Mouse (Mus musculus) forebrain, embryonic 14.5 days (tissue): ENCODE measurements at regions not wholly inside any gene's neighbourhood (a gene's known extent, or its start where the extent isn't known, plus 50 kb on each side); places are given as distances from the start of the nearest gene placed in this dataset.
A peak's percentile ranks its signal among the peaks of the same experiment; 100 is the strongest.

Source experiments
- ATAC-seq: fragments of 200-750 bp; cut with Nextera tagmentation; 2 replicates; pipeline ENCODE4 v1.8.0; 2017; ENCODE audit warnings: mild to moderate bottlenecking, moderate library complexity
- DNase-seq: peaks from one replicate; pipeline ENCODE4 v3.0.0-alpha.2; 2015; ENCODE audit warnings: low spot score
- H3K27ac ChIP-seq: fragments of 300-500 bp; sonication (generic); 2 replicates; pipeline ENCODE4 v1.5.1; 2014; ENCODE audit warnings: low read depth, mild to moderate bottlenecking, control low read depth, low read length, moderate library complexity
- H3K27me3 ChIP-seq: fragments of 300-500 bp; sonication (generic); replicated peaks from 2 replicates; pipeline ENCODE4 v1.6.1; 2014; ENCODE audit warnings: low read length, control low read depth, mixed read lengths; ENCODE audit not compliant: control insufficient read depth, insufficient read depth
- H3K36me3 ChIP-seq: fragments of 300-500 bp; sonication (generic); 2 replicates; pipeline ENCODE4 v1.6.1; 2014; ENCODE audit warnings: low read length, control low read depth; ENCODE audit not compliant: control insufficient read depth, insufficient read depth
- H3K4me1 ChIP-seq: fragments of 300-500 bp; sonication (generic); 2 replicates; pipeline ENCODE4 v1.6.1; 2014; ENCODE audit warnings: antibody characterized with exemption, low read length, control low read depth; ENCODE audit not compliant: control insufficient read depth, insufficient read depth
- H3K4me2 ChIP-seq: fragments of 300-500 bp; sonication (generic); 2 replicates; pipeline ENCODE4 v1.6.1; 2014; ENCODE audit warnings: mild to moderate bottlenecking, control low read depth, low read length
- H3K4me3 ChIP-seq: fragments of 300-500 bp; sonication (generic); 2 replicates; pipeline ENCODE4 v1.5.1; 2014; ENCODE audit warnings: low read depth, low read length, control low read depth
- H3K9ac ChIP-seq: fragments of 300-500 bp; sonication (generic); 2 replicates; pipeline ENCODE4 v1.6.1; 2014; ENCODE audit warnings: mild to moderate bottlenecking, low read length, control low read depth, moderate library complexity
- H3K9me3 ChIP-seq: fragments of 300-500 bp; sonication (generic); replicated peaks from 2 replicates; pipeline ENCODE4 v1.6.1; 2016; ENCODE audit warnings: low read length, control low read depth, mixed read lengths; ENCODE audit not compliant: control insufficient read depth
- WGBS: fragments of 180-500 bp; shearing (Covaris S2); extraction: QIAGEN DNeasy Blood & Tissue Kit; methylation state at CpG from one replicate; pipeline ENCODE4 v1.1.7; 2014; 5-methylcytosine and 5-hydroxymethylcytosine counted together

DNA sequence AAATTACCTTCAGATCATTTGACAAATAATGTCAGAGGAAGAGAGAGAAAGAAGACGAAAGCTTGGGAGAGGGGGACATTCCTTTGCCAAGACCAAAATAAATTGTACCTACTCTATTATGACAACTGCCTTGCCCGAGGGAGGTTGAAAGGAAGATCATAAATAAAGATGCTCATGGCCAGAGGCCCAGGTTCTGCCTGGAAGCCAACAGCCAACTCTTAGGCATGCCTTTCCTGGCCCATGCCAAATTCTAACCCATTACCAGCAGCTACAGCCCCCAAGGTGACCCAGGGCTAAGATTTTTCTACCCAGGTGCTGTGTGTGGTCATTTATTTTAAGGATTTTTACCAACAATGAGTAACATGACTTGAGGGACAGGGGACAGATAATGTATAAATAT lies 54.9 kb downstream of the Cbln1 start:
- no peak overlapping the region for H3K4me2 ChIP-seq
- no peaks in the 10 kb centered on the region for H3K27me3 ChIP-seq
- 81% methylated on average over 2 of the region's 2 CpGs for WGBS
- no peak for DNase-seq
- H3K4me3 ChIP-seq = no peak overlapping the region
- H3K9me3 ChIP-seq = no peaks in the 10 kb centered on the region
- no peaks in the 10 kb centered on the region for H3K4me1 ChIP-seq
- H3K36me3 ChIP-seq = no peaks in the 10 kb centered on the region
- no peak for ATAC-seq
- no peak overlapping the region for H3K9ac ChIP-seq
- H3K27ac ChIP-seq = no peak overlapping the region

DNA sequence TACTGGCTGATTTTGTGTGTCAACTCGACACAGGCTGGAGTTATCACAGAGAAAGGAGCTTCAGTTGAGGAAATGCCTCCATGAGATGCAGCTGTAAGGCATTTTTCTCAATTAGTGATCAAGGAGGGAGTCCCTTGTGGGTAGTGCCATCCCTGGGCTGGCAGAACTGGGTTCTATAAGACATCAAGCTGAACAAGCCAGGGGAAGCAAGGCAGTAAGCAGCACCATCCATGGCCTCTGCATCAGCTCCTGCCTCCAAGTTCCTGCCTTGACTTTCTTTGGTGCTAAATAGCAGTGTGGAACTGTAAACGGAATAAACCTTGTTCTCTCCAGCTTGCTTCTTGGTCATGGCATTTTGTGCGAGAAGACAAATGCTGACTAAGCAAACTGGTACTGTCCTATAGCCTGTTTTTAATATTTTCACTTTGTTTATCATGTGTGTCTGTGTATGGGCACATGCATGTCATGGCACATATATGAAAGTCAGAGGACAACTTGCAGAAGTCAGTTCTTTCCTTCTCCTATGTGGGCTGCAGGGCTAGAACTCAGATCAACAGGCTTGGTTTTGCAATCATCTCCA lies 57.3 kb downstream of the Cbln1 start:
- no peaks in the 10 kb centered on the region for H3K9me3 ChIP-seq
- H3K27ac ChIP-seq = no peak overlapping the region
- 84% methylated on average over 3 of the region's 3 CpGs for WGBS
- DNase-seq (no peak), ATAC-seq (no peak)
- H3K4me3 ChIP-seq = no peak overlapping the region
- no peak overlapping the region for H3K4me2 ChIP-seq
- H3K4me1 ChIP-seq = no peaks in the 10 kb centered on the region
- no peaks in the 10 kb centered on the region for H3K36me3 ChIP-seq
- no peaks in the 10 kb centered on the region for H3K27me3 ChIP-seq
- no peak overlapping the region for H3K9ac ChIP-seq

DNA sequence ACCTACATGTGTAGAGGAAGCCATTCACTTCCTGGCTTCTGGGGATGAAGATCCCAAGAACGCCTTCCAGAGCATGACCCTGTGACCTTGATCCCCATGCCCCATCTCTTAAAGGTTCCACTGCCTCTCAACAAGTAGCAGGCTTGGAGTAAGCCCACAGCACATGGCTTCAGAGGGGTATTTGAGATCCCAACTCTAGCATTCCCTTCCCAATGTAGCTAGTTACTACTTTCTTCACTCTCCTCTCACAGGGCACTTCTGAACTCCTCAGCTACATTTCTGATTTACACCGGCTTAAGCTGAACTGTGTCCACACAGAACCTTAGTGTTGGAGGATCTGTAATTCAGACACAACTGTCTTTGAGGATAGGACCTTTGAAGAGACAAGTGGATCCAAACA lies 83.4 kb downstream of the Cbln1 start:
- WGBS = 78% methylated on average over 2 of the region's 2 CpGs
- H3K27me3 ChIP-seq = no peaks in the 10 kb centered on the region
- ATAC-seq = no peak

DNA sequence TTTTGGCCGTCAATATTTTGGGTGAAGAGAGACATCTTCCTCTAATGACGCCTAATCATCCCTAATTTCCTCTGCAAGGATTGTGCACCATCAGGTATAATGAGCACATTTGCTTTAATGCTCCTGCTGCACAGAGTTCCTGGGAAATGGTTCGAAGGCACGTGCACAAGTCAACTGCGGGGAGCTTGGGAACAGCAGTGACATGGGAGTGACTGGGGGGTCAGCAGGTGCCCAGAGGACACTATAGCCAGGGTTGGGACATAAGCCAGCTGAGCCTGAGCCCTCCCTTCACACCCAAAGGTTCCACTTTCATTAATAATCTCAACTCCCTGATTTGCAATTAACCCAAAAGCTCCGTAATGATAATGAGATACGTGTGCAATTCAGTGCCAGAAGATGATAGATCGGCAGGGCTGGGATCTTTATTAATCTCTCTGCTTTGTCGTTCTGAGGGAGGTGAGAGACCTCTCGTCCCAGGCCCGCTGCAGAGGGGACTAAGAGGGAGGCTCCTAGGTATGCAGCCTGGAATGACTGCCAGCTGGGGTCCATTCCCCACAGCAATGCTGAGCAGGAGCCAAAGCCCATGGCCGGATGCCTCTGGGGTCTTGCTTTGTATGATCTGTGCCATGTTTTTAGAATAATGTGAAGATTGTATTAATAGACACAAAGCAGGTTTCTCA lies 88.7 kb downstream of the Cbln1 start:
- H3K36me3 ChIP-seq = no peaks in the 10 kb centered on the region
- no peak overlapping the region for H3K9ac ChIP-seq
- H3K27ac ChIP-seq = no peak overlapping the region
- H3K27me3 ChIP-seq = no peaks in the 10 kb centered on the region
- H3K9me3 ChIP-seq = no peaks in the 10 kb centered on the region
- peak; percentile 18 for DNase-seq
- no peak for ATAC-seq
- no peak overlapping the region for H3K4me3 ChIP-seq
- WGBS = 53% methylated on average over 12 of the region's 12 CpGs
- H3K4me1 ChIP-seq = peaks cover 3% of the 10 kb centered on the region; the same call in 1 of the 2 replicates
- H3K4me2 ChIP-seq = no peak overlapping the region

More for the DNA sequence above, 83.4 kb downstream of the Cbln1 start:
- Histone ChIP-seq H3K4me2 (no peak overlapping the region), H3K4me3 (no peak overlapping the region), H3K36me3 (no peaks in the 10 kb centered on the region), H3K9ac (no peak overlapping the region), H3K27ac (no peak overlapping the region), H3K9me3 (no peaks in the 10 kb centered on the region), H3K4me1 (no peaks in the 10 kb centered on the region)
- DNase-seq = no peak

DNA sequence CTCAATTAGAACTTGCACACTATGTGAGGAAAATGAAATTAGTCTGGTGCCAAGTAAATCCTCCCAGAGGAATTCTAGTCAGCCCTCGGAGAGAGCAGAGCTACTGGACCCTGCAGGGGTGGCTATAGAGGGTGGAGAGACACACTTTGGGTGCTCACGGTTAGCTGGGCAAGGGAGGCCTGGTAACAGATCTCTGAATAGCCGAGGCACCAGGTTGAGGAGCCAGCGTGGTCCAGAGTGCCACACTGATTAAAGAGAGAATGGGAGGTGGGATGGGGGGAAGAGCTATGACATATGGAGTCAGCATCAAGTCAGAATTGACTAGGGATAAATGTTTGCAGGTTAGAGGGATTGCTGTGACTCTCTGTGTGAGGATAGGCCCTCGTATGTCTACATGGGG lies 90.1 kb downstream of the Cbln1 start:
- no peak overlapping the region for H3K4me2 ChIP-seq
- no peak overlapping the region for H3K4me3 ChIP-seq
- no peaks in the 10 kb centered on the region for H3K27me3 ChIP-seq
- H3K4me1 ChIP-seq = peaks cover 3% of the 10 kb centered on the region; the same call in 1 of the 2 replicates
- DNase-seq = no peak
- WGBS = 79% methylated on average over 5 of the region's 5 CpGs
- no peaks in the 10 kb centered on the region for H3K9me3 ChIP-seq
- no peaks in the 10 kb centered on the region for H3K36me3 ChIP-seq
- H3K9ac ChIP-seq = no peak overlapping the region
- no peak overlapping the region for H3K27ac ChIP-seq
- ATAC-seq = no peak

DNA sequence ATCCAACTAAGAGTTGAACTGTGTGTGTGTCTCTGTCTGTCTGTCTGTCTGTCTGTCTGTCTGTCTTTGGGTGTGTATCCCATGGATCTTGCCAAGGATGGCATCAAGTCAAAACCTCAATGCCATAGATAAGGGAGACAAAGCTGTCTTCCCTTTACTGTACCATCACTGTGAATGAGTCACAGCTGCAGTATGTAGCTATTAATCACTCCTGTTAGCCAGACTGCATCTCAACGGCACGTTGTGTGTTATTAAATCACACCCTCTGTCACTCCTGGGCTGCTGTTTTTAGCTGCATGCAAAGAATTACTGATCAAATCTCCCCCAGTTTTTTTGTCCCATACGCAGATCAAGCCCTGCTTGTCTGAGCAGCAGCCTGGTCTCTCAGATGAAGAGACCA lies 91.6 kb downstream of the Cbln1 start:
- DNase-seq (no peak), ATAC-seq (no peak)
- Histone ChIP-seq H3K4me3 (no peak overlapping the region), H3K9me3 (no peaks in the 10 kb centered on the region), H3K27ac (no peak overlapping the region), H3K27me3 (no peaks in the 10 kb centered on the region), H3K4me1 (peaks cover 3% of the 10 kb centered on the region; the same call in 1 of the 2 replicates), H3K9ac (no peak overlapping the region), H3K4me2 (no peak overlapping the region), H3K36me3 (no peaks in the 10 kb centered on the region)
- WGBS = 78% methylated on average over 3 of the region's 3 CpGs

DNA sequence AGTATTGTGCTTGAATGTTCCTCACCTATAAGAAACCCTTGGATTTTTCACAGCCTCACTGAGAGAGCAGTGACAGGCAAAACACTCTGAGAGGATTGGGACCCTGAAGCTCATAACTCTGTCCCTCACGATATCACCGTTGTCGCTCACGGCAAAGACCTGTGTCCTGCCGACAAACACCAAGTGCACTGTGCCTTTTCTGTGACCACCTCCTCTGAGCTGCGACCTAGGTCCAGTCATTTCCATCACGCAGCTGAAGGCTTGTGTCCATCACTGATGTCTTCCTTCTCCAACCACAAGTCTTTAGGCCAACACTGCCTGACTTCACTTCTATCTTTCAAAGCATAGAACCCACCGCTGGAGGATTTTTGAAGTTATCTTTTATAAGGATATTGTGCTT lies 93.1 kb downstream of the Cbln1 start:
- Histone ChIP-seq H3K27me3 (no peaks in the 10 kb centered on the region), H3K9ac (no peak overlapping the region), H3K4me3 (no peak overlapping the region), H3K9me3 (no peaks in the 10 kb centered on the region), H3K27ac (no peak overlapping the region), H3K4me2 (no peak overlapping the region), H3K36me3 (no peaks in the 10 kb centered on the region), H3K4me1 (peaks cover 3% of the 10 kb centered on the region; the same call in 1 of the 2 replicates)
- ATAC-seq (no peak), DNase-seq (no peak)
- WGBS = 93% methylated on average over 8 of the region's 8 CpGs

DNA sequence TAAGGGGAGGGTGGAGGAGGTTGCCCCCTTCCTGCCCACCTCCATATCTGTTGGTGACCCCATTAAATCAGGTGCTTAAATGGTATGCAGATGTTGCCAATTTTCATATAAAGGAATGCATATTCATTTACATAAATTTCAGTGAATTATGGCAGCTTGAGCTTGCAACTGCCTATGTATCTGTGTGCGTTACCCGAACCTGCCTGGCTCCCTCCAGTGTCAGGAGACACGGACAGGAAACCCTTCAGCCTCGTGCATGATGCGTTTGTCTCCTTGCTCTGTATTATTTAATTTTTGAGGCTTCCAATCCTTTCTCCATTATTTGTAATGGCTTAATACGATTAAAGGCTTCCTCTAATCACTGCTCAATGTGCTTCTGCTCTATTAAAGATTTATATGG lies 98.4 kb downstream of the Cbln1 start:
- Histone ChIP-seq H3K9ac (no peak overlapping the region), H3K27me3 (no peaks in the 10 kb centered on the region)
- WGBS = 73% methylated on average over 6 of the region's 6 CpGs

DNA sequence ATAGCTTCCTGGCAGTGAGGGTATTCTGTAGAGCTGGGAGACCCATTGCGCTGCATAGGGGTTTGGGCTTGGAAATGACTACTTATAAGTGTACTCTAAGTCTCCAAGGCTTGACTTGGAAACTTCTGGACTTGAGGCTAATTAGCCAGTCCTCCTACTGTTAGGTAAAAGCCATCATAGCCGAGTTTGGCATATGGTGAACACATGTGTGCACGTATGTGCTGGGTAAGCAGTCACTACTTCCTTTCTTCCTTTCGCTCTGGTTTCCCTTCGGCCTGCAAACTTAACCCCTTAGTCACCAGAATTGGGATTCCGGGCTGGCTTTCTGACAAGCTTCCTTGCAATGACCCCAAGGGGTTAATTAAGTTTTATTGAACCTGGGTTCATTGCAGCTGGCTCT lies 98.9 kb downstream of the Cbln1 start:
- ATAC-seq = no peak
- Histone ChIP-seq H3K27ac (no peak overlapping the region), H3K4me1 (no peaks in the 10 kb centered on the region), H3K4me3 (no peak overlapping the region), H3K36me3 (no peaks in the 10 kb centered on the region), H3K9ac (no peak overlapping the region), H3K27me3 (no peaks in the 10 kb centered on the region), H3K9me3 (no peaks in the 10 kb centered on the region), H3K4me2 (no peak overlapping the region)
- no peak for DNase-seq
- 41% methylated on average over 6 of the region's 6 CpGs for WGBS

More for the DNA sequence above, 98.4 kb downstream of the Cbln1 start:
- Histone ChIP-seq H3K36me3 (no peaks in the 10 kb centered on the region), H3K9me3 (no peaks in the 10 kb centered on the region), H3K4me2 (no peak overlapping the region), H3K4me3 (no peak overlapping the region), H3K4me1 (no peaks in the 10 kb centered on the region), H3K27ac (no peak overlapping the region)
- DNase-seq = no peak
- no peak for ATAC-seq
